Mouse (Mus musculus): ENCODE data around the gene Mylk. TPM values are rescaled to one million over a fixed set of nuclear protein-coding genes. Genes with fewer than 3 reads are reported as not detected.

The Mylk gene
- polyA plus RNA-seq, 1 experiment, result 284 TPM

- Histone ChIP-seq H3K4me3 (ENCODE audit: low read depth, low read length) (no peak overlapping the region), H3K36me3 (ENCODE audit: control insufficient read depth, insufficient read depth, low read length) (peaks cover 55% of the 10 kb centered on the region), H3K4me1 (ENCODE audit: control insufficient read depth, insufficient read depth, insufficient read length, low read length) (no peaks in the 10 kb centered on the region; the same call in 1 of the 2 replicates), H3K27ac (ENCODE audit: insufficient read depth, low read depth, low read length) (no peak overlapping the region), H3K27me3 (ENCODE audit: control insufficient read depth, insufficient read depth, low read length) (no peaks in the 10 kb centered on the region)
- 85% methylated on average over 5 of the region's 5 CpGs for WGBS
- TF ChIP-seq POLR2A (IDR thresholded peaks at IDR 0.05; ENCODE audit: low read depth, low read length) (no peak), CTCF (IDR thresholded peaks at IDR 0.05; ENCODE audit: extremely low read depth, insufficient read length, insufficient replicate concordance, low read depth, low read length) (no peak)
Observed at GRCm38 (mm10) chr16:34992854-34993253, 247.8 kb downstream of the Mylk start.

- peaks cover 53% of the 10 kb centered on the region for H3K36me3 ChIP-seq (ENCODE audit: control insufficient read depth, insufficient read depth, low read length)
- H3K4me1 ChIP-seq (ENCODE audit: control insufficient read depth, insufficient read depth, insufficient read length, low read length), result no peaks in the 10 kb centered on the region; the same call in 1 of the 2 replicates
- TF ChIP-seq CTCF (IDR thresholded peaks at IDR 0.05; ENCODE audit: extremely low read depth, insufficient read length, insufficient replicate concordance, low read depth, low read length) (no peak), POLR2A (IDR thresholded peaks at IDR 0.05; ENCODE audit: low read depth, low read length) (no peak)
- H3K27me3 ChIP-seq (ENCODE audit: control insufficient read depth, insufficient read depth, low read length), result no peaks in the 10 kb centered on the region
- H3K27ac ChIP-seq (ENCODE audit: insufficient read depth, low read depth, low read length), result 0 out of 2 replicates have a peak overlapping the region, but pooled peaks have one; percentile 1
- H3K4me3 ChIP-seq (ENCODE audit: low read depth, low read length), result no peak overlapping the region
- WGBS, result 87% methylated on average over 10 of the region's 10 CpGs
Observed at GRCm38 (mm10) chr16:34993694-34994330, 248.8 kb downstream of the Mylk start.

GRCm38 (mm10) chr16:34994641-34995141 lies 249.7 kb downstream of the Mylk start:
- Histone ChIP-seq H3K36me3 (ENCODE audit: control insufficient read depth, insufficient read depth, low read length) (peaks cover 45% of the 10 kb centered on the region), H3K27me3 (ENCODE audit: control insufficient read depth, insufficient read depth, low read length) (no peaks in the 10 kb centered on the region), H3K4me3 (ENCODE audit: low read depth, low read length) (peak overlapping the region; percentile 46), H3K27ac (ENCODE audit: insufficient read depth, low read depth, low read length) (peak overlapping the region; percentile 62), H3K4me1 (ENCODE audit: control insufficient read depth, insufficient read depth, insufficient read length, low read length) (no peaks in the 10 kb centered on the region; the same call in 1 of the 2 replicates)
- 81% methylated on average over 9 of the region's 9 CpGs for WGBS
- no peak for TF ChIP-seq POLR2A (IDR thresholded peaks at IDR 0.05; ENCODE audit: low read depth, low read length)
- TF ChIP-seq CTCF (IDR thresholded peaks at IDR 0.05; ENCODE audit: extremely low read depth, insufficient read length, insufficient replicate concordance, low read depth, low read length), result no peak

GRCm38 (mm10) chr16:34996133-34996532 lies 251.1 kb downstream of the Mylk start:
- Histone ChIP-seq H3K27me3 (ENCODE audit: control insufficient read depth, insufficient read depth, low read length) (no peaks in the 10 kb centered on the region), H3K4me1 (ENCODE audit: control insufficient read depth, insufficient read depth, insufficient read length, low read length) (no peaks in the 10 kb centered on the region; the same call in 1 of the 2 replicates), H3K4me3 (ENCODE audit: low read depth, low read length) (peak overlapping the region; percentile 50), H3K36me3 (ENCODE audit: control insufficient read depth, insufficient read depth, low read length) (peaks cover 45% of the 10 kb centered on the region), H3K27ac (ENCODE audit: insufficient read depth, low read depth, low read length) (peak overlapping the region; percentile 66)
- no peak for TF ChIP-seq POLR2A (IDR thresholded peaks at IDR 0.05; ENCODE audit: low read depth, low read length)
- WGBS, result 38% methylated on average over 5 of the region's 5 CpGs

GRCm38 (mm10) chr16:34997052-34997451 lies 252.0 kb downstream of the Mylk start:
- H3K4me1 ChIP-seq (ENCODE audit: control insufficient read depth, insufficient read depth, insufficient read length, low read length), result no peaks in the 10 kb centered on the region; the same call in 1 of the 2 replicates
- TF ChIP-seq CTCF (IDR thresholded peaks at IDR 0.05; ENCODE audit: extremely low read depth, insufficient read length, insufficient replicate concordance, low read depth, low read length) (no peak), POLR2A (IDR thresholded peaks at IDR 0.05; ENCODE audit: low read depth, low read length) (no peak)
- peak overlapping the region; percentile 8; the same call in 1 of the 2 replicates for H3K4me3 ChIP-seq (ENCODE audit: low read depth, low read length)
- peaks cover 47% of the 10 kb centered on the region for H3K36me3 ChIP-seq (ENCODE audit: control insufficient read depth, insufficient read depth, low read length)
- no peaks in the 10 kb centered on the region for H3K27me3 ChIP-seq (ENCODE audit: control insufficient read depth, insufficient read depth, low read length)
- 0 out of 2 replicates have a peak overlapping the region, but pooled peaks have one; percentile 27 for H3K27ac ChIP-seq (ENCODE audit: insufficient read depth, low read depth, low read length)
- WGBS, result 67% methylated on average over 4 of the region's 4 CpGs

GRCm38 (mm10) chr16:34997576-34997975 lies 252.6 kb downstream of the Mylk start:
- TF ChIP-seq POLR2A (IDR thresholded peaks at IDR 0.05; ENCODE audit: low read depth, low read length) (no peak), CTCF (IDR thresholded peaks at IDR 0.05; ENCODE audit: extremely low read depth, insufficient read length, insufficient replicate concordance, low read depth, low read length) (no peak)
- whole genome bisulfite sequencing, result 56% methylated on average over 10 of the region's 10 CpGs
- Histone ChIP-seq H3K27me3 (ENCODE audit: control insufficient read depth, insufficient read depth, low read length) (no peaks in the 10 kb centered on the region), H3K36me3 (ENCODE audit: control insufficient read depth, insufficient read depth, low read length) (peaks cover 46% of the 10 kb centered on the region), H3K4me3 (ENCODE audit: low read depth, low read length) (no peak overlapping the region), H3K4me1 (ENCODE audit: control insufficient read depth, insufficient read depth, insufficient read length, low read length) (no peaks in the 10 kb centered on the region; the same call in 1 of the 2 replicates), H3K27ac (ENCODE audit: insufficient read depth, low read depth, low read length) (no peak overlapping the region)

- Histone ChIP-seq H3K27ac (ENCODE audit: insufficient read depth, low read depth, low read length) (no peak overlapping the region), H3K4me3 (ENCODE audit: low read depth, low read length) (no peak overlapping the region), H3K4me1 (ENCODE audit: control insufficient read depth, insufficient read depth, insufficient read length, low read length) (no peaks in the 10 kb centered on the region; the same call in 1 of the 2 replicates), H3K36me3 (ENCODE audit: control insufficient read depth, insufficient read depth, low read length) (peaks cover 42% of the 10 kb centered on the region), H3K27me3 (ENCODE audit: control insufficient read depth, insufficient read depth, low read length) (no peaks in the 10 kb centered on the region)
- no peak for TF ChIP-seq CTCF (IDR thresholded peaks at IDR 0.05; ENCODE audit: extremely low read depth, insufficient read length, insufficient replicate concordance, low read depth, low read length)
- no peak for TF ChIP-seq POLR2A (IDR thresholded peaks at IDR 0.05; ENCODE audit: low read depth, low read length)
- 86% methylated on average over 3 of the region's 3 CpGs for WGBS
Observed at GRCm38 (mm10) chr16:34999016-34999415, 254.0 kb downstream of the Mylk start.

Measured in small intestine, adult 2 months (tissue).